Mouse (Mus musculus) heart, postnatal 14 days (tissue): ENCODE measurements at regions not wholly inside any gene's neighbourhood (a gene's known extent, or its start where the extent isn't known, plus 50 kb on each side); places are given as distances from the start of the nearest gene placed in this dataset.
"Not testable (repeated sequence)": the region's sequence is repeated elsewhere in the genome, so short reads cannot be mapped to it uniquely, and the experiment has no call there.

Experiments used
- DNase-seq, 2 experiments: peaks; one replicate each; pipeline ENCODE4 v3.0.0; 2021 to 2022
- intact Hi-C: fragments of 180-260 bp; cut with DNase I; formaldehyde crosslinking; loops from one replicate; pipeline ENCODE4 v1.15.1; 2025

- intact Hi-C loops, result no loop called here
- DNase-seq, result no peak
Observed at GRCm38 (mm10) chr5:45382804-45383203, 67.2 kb downstream of the Qdpr start.

GRCm38 (mm10) chr5:45378486-45378885 lies 71.5 kb downstream of the Qdpr start:
- intact Hi-C loops, result no loop called here
- no peak for DNase-seq

GRCm38 (mm10) chr5:45373069-45373468 lies 77.0 kb downstream of the Qdpr start:
- DNase-seq, result no peak
- intact Hi-C loops, result no loop called here

- DNase-seq, result no peak
- intact Hi-C loops, result no loop called here
Observed at GRCm38 (mm10) chr5:45368451-45368850, 81.6 kb downstream of the Qdpr start.

- intact Hi-C loops, result no loop called here
Observed at GRCm38 (mm10) chr5:45360189-45360588, 89.8 kb downstream of the Qdpr start.

GRCm38 (mm10) chr5:45340411-45340810 lies 109.6 kb downstream of the Qdpr start:
- DNase-seq, result no peak
- intact Hi-C loops, result no loop called here

More at GRCm38 (mm10) chr5:45360189-45360588, 89.8 kb downstream of the Qdpr start:
- DNase-seq, result no peak

GRCm38 (mm10) chr5:45336801-45337200 lies 113.2 kb downstream of the Qdpr start:
- no peak for DNase-seq
- intact Hi-C loops, result no loop called here

- intact Hi-C loops, DNase-seq: not testable (repeated sequence)
Observed at GRCm38 (mm10) chr5:45324468-45324867, 125.6 kb downstream of the Qdpr start.

- no peak for DNase-seq
- intact Hi-C loops, result no loop called here
Observed at GRCm38 (mm10) chr5:45323500-45323899, 126.5 kb downstream of the Qdpr start.

- intact Hi-C loops, result no loop called here
- DNase-seq, result no peak
Observed at GRCm38 (mm10) chr5:45318026-45318425, 132.0 kb downstream of the Qdpr start.

- intact Hi-C loops, result no loop called here
- peak; percentile 8 to 16 for DNase-seq
Observed at GRCm38 (mm10) chr5:45301120-45301519, 148.9 kb downstream of the Qdpr start.

GRCm38 (mm10) chr5:45298872-45299271 lies 151.2 kb downstream of the Qdpr start:
- intact Hi-C loops, result no loop called here
- no peak for DNase-seq

- intact Hi-C loops, result no loop called here
- DNase-seq, result no peak
Observed at GRCm38 (mm10) chr5:45295134-45295533, 154.9 kb downstream of the Qdpr start.

- intact Hi-C loops, result no loop called here
- no peak for DNase-seq
Observed at GRCm38 (mm10) chr5:45292833-45293546, 157.0 kb downstream of the Qdpr start.

- intact Hi-C loops, result no loop called here
- peak; percentile 53 to 62 for DNase-seq
Observed at GRCm38 (mm10) chr5:45292383-45292782, 157.7 kb downstream of the Qdpr start.

- intact Hi-C loops, result no loop called here
- DNase-seq, result no peak
Observed at GRCm38 (mm10) chr5:45291752-45292151, 158.3 kb downstream of the Qdpr start.

- DNase-seq, result no peak
- intact Hi-C loops, result no loop called here
Observed at GRCm38 (mm10) chr5:45291276-45291675, 158.8 kb downstream of the Qdpr start.

GRCm38 (mm10) chr5:45286454-45286853 lies 163.6 kb downstream of the Qdpr start:
- DNase-seq, result no peak
- intact Hi-C loops, result no loop called here

- DNase-seq, result no peak
- intact Hi-C loops, result loop anchor here (5.0 kb wide), 1 partner anchor 807 kb away; no protein-coding TSS in a partner anchor
Observed at GRCm38 (mm10) chr5:45284680-45285079, 165.4 kb downstream of the Qdpr start.

- DNase-seq, result no peak
- intact Hi-C loops, result loop anchor here (5.0 kb wide), 1 partner anchor 807 kb away; no protein-coding TSS in a partner anchor
Observed at GRCm38 (mm10) chr5:45283908-45284415, 166.1 kb downstream of the Qdpr start.

- DNase-seq, result no peak
- intact Hi-C loops, result loop anchor here (5.0 kb wide), 1 partner anchor 805 kb away; no protein-coding TSS in a partner anchor
Observed at GRCm38 (mm10) chr5:45282207-45282930, 167.7 kb downstream of the Qdpr start.
